Mouse (Mus musculus): ENCODE results near the gene Fam69b.

Fam69b gene

GRCm38 (mm10) chr2:26627921-26628739 is at the start of gene Fam69b:
Gene Fam69b, plus strand, starts transcription at chr2:26628457.
- no peak for DNase-seq (ENCODE audit: low read depth, low spot score)

- DNase-seq (ENCODE audit: low read depth, low spot score), result no peak
These were observed 48.5 kb upstream of the Fam69b start, which contains the start of gene Egfl7 for GRCm38 (mm10) chr2:26579714-26580113. Gene Egfl7, plus strand, starts transcription at chr2:26580014.

GRCm38 (mm10) chr2:26580751-26581150 is 47.5 kb upstream of the Fam69b start:
- DNase-seq (ENCODE audit: low read depth, low spot score), result no peak

- no peak for DNase-seq (ENCODE audit: low read depth, low spot score)
These were observed 46.1 kb upstream of the Fam69b start for GRCm38 (mm10) chr2:26582203-26582602.

GRCm38 (mm10) chr2:26582741-26583140 is 45.5 kb upstream of the Fam69b start:
- no peak for DNase-seq (ENCODE audit: low read depth, low spot score)

- no peak for DNase-seq (ENCODE audit: low read depth, low spot score)
These were observed 44.6 kb upstream of the Fam69b start for GRCm38 (mm10) chr2:26583640-26584039.

- no peak for DNase-seq (ENCODE audit: low read depth, low spot score)
These were observed 42.5 kb upstream of the Fam69b start for GRCm38 (mm10) chr2:26585713-26586112.

- DNase-seq (ENCODE audit: low read depth, low spot score), result no peak
These were observed 41.8 kb upstream of the Fam69b start, which contains the start of gene Gm20532 for GRCm38 (mm10) chr2:26586294-26587043. Gene Gm20532, plus strand, starts transcription at chr2:26586639.

GRCm38 (mm10) chr2:26587044-26587405 is 41.2 kb upstream of the Fam69b start:
- no peak for DNase-seq (ENCODE audit: low read depth, low spot score)

- no peak for DNase-seq (ENCODE audit: low read depth, low spot score)
These were observed 39.7 kb upstream of the Fam69b start for GRCm38 (mm10) chr2:26588573-26588972.

- no peak for DNase-seq (ENCODE audit: low read depth, low spot score)
These were observed 39.0 kb upstream of the Fam69b start for GRCm38 (mm10) chr2:26589284-26589683.

- DNase-seq (ENCODE audit: low read depth, low spot score), result no peak
These were observed 38.0 kb upstream of the Fam69b start for GRCm38 (mm10) chr2:26590282-26590681.

- DNase-seq (ENCODE audit: low read depth, low spot score), result no peak
These were observed 37.3 kb upstream of the Fam69b start for GRCm38 (mm10) chr2:26590962-26591361.

GRCm38 (mm10) chr2:26591416-26591815 is 36.8 kb upstream of the Fam69b start:
- no peak for DNase-seq (ENCODE audit: low read depth, low spot score)

GRCm38 (mm10) chr2:26593211-26594021 is 34.8 kb upstream of the Fam69b start:
- DNase-seq (ENCODE audit: low read depth, low spot score), result no peak

GRCm38 (mm10) chr2:26594022-26594346 is 34.3 kb upstream of the Fam69b start:
- DNase-seq (ENCODE audit: low read depth, low spot score), result peak; percentile 17

- no peak for DNase-seq (ENCODE audit: low read depth, low spot score)
These were observed 33.8 kb upstream of the Fam69b start for GRCm38 (mm10) chr2:26594461-26594933.

- no peak for DNase-seq (ENCODE audit: low read depth, low spot score)
These were observed 33.1 kb upstream of the Fam69b start for GRCm38 (mm10) chr2:26594934-26595724.

- DNase-seq (ENCODE audit: low read depth, low spot score), result no peak
These were observed 32.4 kb upstream of the Fam69b start for GRCm38 (mm10) chr2:26595725-26596435.

- no peak for DNase-seq (ENCODE audit: low read depth, low spot score)
These were observed 31.4 kb upstream of the Fam69b start for GRCm38 (mm10) chr2:26596898-26597297.

All from c-Kit-negative CD71-positive TER-119-positive erythroid progenitor cells, embryonic 14.5 days (primary cell).